Mouse (Mus musculus): Measurements from ENCODE around the gene Dusp27. TPM values are rescaled to one million over a fixed set of nuclear protein-coding genes. Genes with fewer than 3 reads are reported as not detected.

Gene Dusp27
- polyA plus RNA-seq, 1 experiment from 2014 or later, result 0.53 TPM

GRCm38 (mm10) chr1:166158664-166159063 lies 30.9 kb upstream of the Dusp27 start:
- H3K36me3 ChIP-seq (replicated peaks), result no peaks in the 10 kb centered on the region
- peaks cover 60% of the 10 kb centered on the region for H3K27me3 ChIP-seq
- no peak overlapping the region for H3K4me2 ChIP-seq
- H3K9me3 ChIP-seq (replicated peaks), result no peaks in the 10 kb centered on the region
- no peak overlapping the region for H3K4me3 ChIP-seq (replicated peaks)
- H3K27ac ChIP-seq (replicated peaks), result no peak overlapping the region
- no peak overlapping the region for H3K9ac ChIP-seq
- WGBS (ENCODE audit: insufficient replicate concordance), result 45% methylated on average over 9 of the region's 9 CpGs
- no peak for ATAC-seq (ENCODE audit: insufficient read depth)
- H3K4me1 ChIP-seq (replicated peaks), result 0 out of 2 replicates have a peak, but pooled peaks cover 6% of the 10 kb centered on the region

DNA sequence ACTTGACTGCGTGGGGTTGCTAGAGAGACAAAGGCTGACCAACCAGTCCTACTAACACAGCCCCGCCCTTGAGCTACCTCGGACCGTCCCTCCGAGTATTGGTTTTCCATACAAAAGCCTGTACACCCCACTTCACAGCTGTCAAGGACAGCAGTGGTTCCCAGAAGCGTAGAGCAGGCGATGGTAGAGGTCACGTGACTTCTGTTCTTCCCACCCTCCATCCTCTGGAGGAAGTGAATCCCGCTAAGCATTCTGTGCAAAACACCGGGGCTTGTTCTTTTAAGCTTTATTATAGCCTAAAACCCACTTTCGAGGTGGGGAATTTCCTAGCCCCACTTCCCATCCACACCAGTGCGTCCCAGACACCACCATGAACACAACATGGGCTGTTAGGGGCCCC lies 30.0 kb upstream of the Dusp27 start:
- Histone ChIP-seq H3K9me3 (replicated peaks) (no peaks in the 10 kb centered on the region), H3K4me1 (replicated peaks) (0 out of 2 replicates have a peak, but pooled peaks cover 6% of the 10 kb centered on the region), H3K36me3 (replicated peaks) (no peaks in the 10 kb centered on the region), H3K4me2 (no peak overlapping the region), H3K27ac (replicated peaks) (no peak overlapping the region), H3K4me3 (replicated peaks) (no peak overlapping the region), H3K9ac (no peak overlapping the region), H3K27me3 (peaks cover 60% of the 10 kb centered on the region)
- WGBS (ENCODE audit: insufficient replicate concordance), result 61% methylated on average over 12 of the region's 12 CpGs
- no peak for ATAC-seq (ENCODE audit: insufficient read depth)

- Histone ChIP-seq H3K4me2 (no peak overlapping the region), H3K4me1 (replicated peaks) (peaks cover 6% of the 10 kb centered on the region; the same call in 1 of the 2 replicates), H3K27ac (replicated peaks) (no peak overlapping the region), H3K4me3 (replicated peaks) (no peak overlapping the region), H3K36me3 (replicated peaks) (no peaks in the 10 kb centered on the region), H3K27me3 (peaks cover 55% of the 10 kb centered on the region), H3K9me3 (replicated peaks) (no peaks in the 10 kb centered on the region), H3K9ac (no peak overlapping the region)
- WGBS (ENCODE audit: insufficient replicate concordance), result 33% methylated on average over 10 of the region's 10 CpGs
- ATAC-seq (ENCODE audit: insufficient read depth), result no peak
Observed at GRCm38 (mm10) chr1:166155113-166155494, 27.4 kb upstream of the Dusp27 start.

- Histone ChIP-seq H3K36me3 (replicated peaks) (no peaks in the 10 kb centered on the region), H3K27me3 (peaks cover 49% of the 10 kb centered on the region), H3K27ac (replicated peaks) (no peak overlapping the region), H3K4me2 (peak overlapping the region; percentile 25; the same call in 1 of the 2 replicates), H3K9me3 (replicated peaks) (no peaks in the 10 kb centered on the region), H3K4me1 (replicated peaks) (peaks cover 13% of the 10 kb centered on the region), H3K9ac (no peak overlapping the region), H3K4me3 (replicated peaks) (no peak overlapping the region)
- WGBS (ENCODE audit: insufficient replicate concordance), result 8% methylated on average over 29 of the region's 29 CpGs
- ATAC-seq (ENCODE audit: insufficient read depth), result peak; percentile 47; the same call in 1 of the 2 replicates
Observed at GRCm38 (mm10) chr1:166154162-166155112, 26.7 kb upstream of the Dusp27 start.

DNA sequence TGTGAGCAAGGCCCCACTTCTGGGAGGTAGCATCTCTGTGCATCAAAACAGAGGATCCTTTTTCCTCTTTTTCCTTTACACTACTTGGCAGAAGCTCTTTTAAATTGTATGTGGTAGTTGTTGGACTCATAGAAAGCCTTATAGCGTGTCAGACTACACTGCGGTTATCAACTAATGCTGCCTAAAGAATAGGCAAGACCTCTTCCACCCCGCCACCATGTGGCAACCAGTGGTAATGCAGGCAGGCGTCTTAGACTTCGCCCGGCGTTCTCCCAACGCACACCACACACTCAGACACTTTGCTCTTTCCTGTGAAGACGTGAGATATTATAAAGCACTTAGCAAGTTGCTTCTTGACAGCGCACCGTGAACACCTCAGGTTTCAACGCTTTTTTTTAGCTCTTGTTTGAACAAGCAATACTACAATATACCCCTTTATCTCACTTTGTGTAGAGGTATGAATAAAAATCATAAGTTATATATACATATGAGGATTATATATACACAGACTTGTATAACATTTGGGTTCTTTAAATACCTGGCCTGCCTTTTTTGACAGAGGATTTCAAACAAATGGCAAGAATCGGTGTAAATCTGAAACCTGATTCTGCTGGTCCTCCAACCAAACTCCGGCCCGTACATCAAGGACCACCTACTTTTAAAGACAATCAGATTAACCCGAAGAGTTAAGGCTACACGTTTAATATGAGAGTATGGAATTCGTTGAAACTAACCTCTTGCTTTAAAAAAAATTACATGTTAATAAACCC lies 25.8 kb upstream of the Dusp27 start:
- no peak for ATAC-seq (ENCODE audit: insufficient read depth)

GRCm38 (mm10) chr1:166152034-166152433 lies 24.3 kb upstream of the Dusp27 start:
- Histone ChIP-seq H3K9me3 (replicated peaks) (no peaks in the 10 kb centered on the region), H3K4me3 (replicated peaks) (no peak overlapping the region), H3K4me2 (no peak overlapping the region), H3K9ac (no peak overlapping the region), H3K27me3 (peaks cover 27% of the 10 kb centered on the region), H3K27ac (replicated peaks) (no peak overlapping the region), H3K36me3 (replicated peaks) (no peaks in the 10 kb centered on the region), H3K4me1 (replicated peaks) (peaks cover 27% of the 10 kb centered on the region)
- 81% methylated on average over 10 of the region's 10 CpGs for WGBS (ENCODE audit: insufficient replicate concordance)
- ATAC-seq (ENCODE audit: insufficient read depth), result no peak

More for the DNA sequence above, 25.8 kb upstream of the Dusp27 start:
- Histone ChIP-seq H3K4me2 (peak overlapping the region; percentile 21; the same call in 1 of the 2 replicates), H3K4me3 (replicated peaks) (no peak overlapping the region), H3K9me3 (replicated peaks) (no peaks in the 10 kb centered on the region), H3K4me1 (replicated peaks) (peaks cover 18% of the 10 kb centered on the region), H3K27ac (replicated peaks) (no peak overlapping the region), H3K27me3 (peaks cover 40% of the 10 kb centered on the region), H3K36me3 (replicated peaks) (no peaks in the 10 kb centered on the region), H3K9ac (no peak overlapping the region)
- 12% methylated on average over 18 of the region's 18 CpGs for WGBS (ENCODE audit: insufficient replicate concordance)

DNA sequence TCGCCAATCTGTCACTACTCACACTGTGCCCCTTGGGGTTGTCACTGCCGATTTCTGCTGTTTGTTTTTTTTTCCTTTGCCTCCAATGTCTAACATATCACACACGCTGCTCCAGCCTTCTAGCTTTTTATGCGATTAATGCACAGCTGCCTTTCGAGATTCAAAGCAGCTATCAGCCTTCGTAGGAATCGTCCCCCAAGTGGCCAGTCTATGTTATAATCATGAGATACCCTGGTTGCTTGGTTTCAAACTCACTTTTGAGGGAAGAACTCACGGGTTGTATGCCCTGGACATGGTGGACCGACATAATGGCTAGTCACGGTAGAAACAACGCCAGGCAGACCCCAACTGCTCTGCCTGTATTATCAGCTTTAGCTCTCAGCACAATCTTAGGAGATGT lies 23.6 kb upstream of the Dusp27 start:
- ATAC-seq (ENCODE audit: insufficient read depth), result no peak
- Histone ChIP-seq H3K27ac (replicated peaks) (no peak overlapping the region), H3K4me2 (no peak overlapping the region), H3K27me3 (peaks cover 20% of the 10 kb centered on the region), H3K9ac (no peak overlapping the region), H3K4me1 (replicated peaks) (peaks cover 27% of the 10 kb centered on the region), H3K36me3 (replicated peaks) (no peaks in the 10 kb centered on the region), H3K4me3 (replicated peaks) (no peak overlapping the region), H3K9me3 (replicated peaks) (no peaks in the 10 kb centered on the region)
- WGBS (ENCODE audit: insufficient replicate concordance), result 60% methylated on average over 11 of the region's 11 CpGs

GRCm38 (mm10) chr1:166150035-166150434 lies 22.3 kb upstream of the Dusp27 start:
- whole genome bisulfite sequencing (ENCODE audit: insufficient replicate concordance), result 21% methylated on average over 7 of the region's 7 CpGs

DNA sequence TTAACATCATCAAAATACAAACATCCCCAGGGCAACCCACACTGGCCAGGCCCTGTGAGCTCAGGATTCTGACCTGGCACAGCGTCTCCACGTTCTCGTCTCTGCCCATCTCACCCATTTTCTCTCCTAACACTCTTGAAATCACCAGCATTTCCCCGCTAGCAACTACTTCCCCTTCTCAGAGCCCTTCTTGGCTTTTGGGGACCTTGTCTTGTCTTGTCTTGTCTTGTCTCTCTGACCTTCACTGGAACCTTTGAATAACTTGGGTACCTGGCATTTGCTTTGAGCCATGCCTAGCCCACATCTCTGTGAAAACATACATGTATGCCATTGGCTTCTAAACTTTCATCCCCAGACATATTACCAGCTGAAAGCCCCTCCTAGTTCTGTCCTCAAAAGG lies 21.7 kb upstream of the Dusp27 start:
- ATAC-seq (ENCODE audit: insufficient read depth), result no peak
- WGBS (ENCODE audit: insufficient replicate concordance), result 52% methylated on average over 4 of the region's 4 CpGs
- Histone ChIP-seq H3K36me3 (replicated peaks) (no peaks in the 10 kb centered on the region), H3K9me3 (replicated peaks) (no peaks in the 10 kb centered on the region), H3K27me3 (peaks cover 3% of the 10 kb centered on the region), H3K4me3 (replicated peaks) (no peak overlapping the region), H3K9ac (no peak overlapping the region), H3K27ac (replicated peaks) (no peak overlapping the region), H3K4me2 (no peak overlapping the region), H3K4me1 (replicated peaks) (peaks cover 25% of the 10 kb centered on the region)

More at GRCm38 (mm10) chr1:166150035-166150434, 22.3 kb upstream of the Dusp27 start:
- H3K36me3 ChIP-seq (replicated peaks), result no peaks in the 10 kb centered on the region
- H3K27ac ChIP-seq (replicated peaks), result no peak overlapping the region
- no peak overlapping the region for H3K9ac ChIP-seq
- H3K4me2 ChIP-seq, result no peak overlapping the region
- ATAC-seq (ENCODE audit: insufficient read depth), result peak; percentile 38; the same call in 1 of the 2 replicates
- peaks cover 27% of the 10 kb centered on the region for H3K4me1 ChIP-seq (replicated peaks)
- no peaks in the 10 kb centered on the region for H3K9me3 ChIP-seq (replicated peaks)
- H3K27me3 ChIP-seq, result peaks cover 9% of the 10 kb centered on the region
- no peak overlapping the region for H3K4me3 ChIP-seq (replicated peaks)

DNA sequence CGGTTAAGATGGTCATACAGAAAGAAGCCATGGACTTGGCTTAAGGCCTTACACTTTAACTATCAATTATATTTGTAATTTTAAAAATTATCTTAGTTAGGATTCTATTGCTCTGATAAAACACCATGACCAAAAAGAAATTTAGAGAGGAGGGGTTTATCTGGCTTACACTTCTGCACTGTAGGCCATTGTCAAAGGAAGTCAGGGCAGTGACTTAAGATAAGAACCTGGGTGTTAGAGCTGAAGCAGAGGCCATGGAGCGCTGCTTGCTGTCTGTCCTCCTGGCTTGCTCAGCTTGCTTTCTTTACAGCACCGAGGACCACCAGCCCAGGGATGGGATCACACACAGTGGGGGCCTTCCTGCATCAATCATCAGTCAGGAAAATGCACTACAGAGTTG lies 19.9 kb upstream of the Dusp27 start:
- peaks cover 23% of the 10 kb centered on the region for H3K4me1 ChIP-seq (replicated peaks)
- H3K9me3 ChIP-seq (replicated peaks), result no peaks in the 10 kb centered on the region
- 24% methylated on average over 3 of the region's 3 CpGs for WGBS (ENCODE audit: insufficient replicate concordance)
- no peak overlapping the region for H3K27ac ChIP-seq (replicated peaks)
- no peaks in the 10 kb centered on the region for H3K36me3 ChIP-seq (replicated peaks)
- no peak overlapping the region for H3K9ac ChIP-seq
- no peak overlapping the region for H3K4me3 ChIP-seq (replicated peaks)
- peak; percentile 62; the same call in 1 of the 2 replicates for ATAC-seq (ENCODE audit: insufficient read depth)
- H3K27me3 ChIP-seq, result no peaks in the 10 kb centered on the region
- no peak overlapping the region for H3K4me2 ChIP-seq

GRCm38 (mm10) chr1:166146626-166147025 lies 18.9 kb upstream of the Dusp27 start:
- 56% methylated on average over 11 of the region's 11 CpGs for WGBS (ENCODE audit: insufficient replicate concordance)
- Histone ChIP-seq H3K36me3 (replicated peaks) (no peaks in the 10 kb centered on the region), H3K27ac (replicated peaks) (no peak overlapping the region), H3K27me3 (no peaks in the 10 kb centered on the region), H3K4me3 (replicated peaks) (no peak overlapping the region), H3K9ac (no peak overlapping the region), H3K9me3 (replicated peaks) (no peaks in the 10 kb centered on the region), H3K4me2 (no peak overlapping the region), H3K4me1 (replicated peaks) (peaks cover 23% of the 10 kb centered on the region)
- ATAC-seq (ENCODE audit: insufficient read depth), result no peak
